Mouse (Mus musculus): Measurements from ENCODE around the gene Atp8b4.
"Not testable (repeated sequence)": the region's sequence is repeated elsewhere in the genome, so short reads cannot be mapped to it uniquely, and the experiment has no call there.

The Atp8b4 gene

DNA sequence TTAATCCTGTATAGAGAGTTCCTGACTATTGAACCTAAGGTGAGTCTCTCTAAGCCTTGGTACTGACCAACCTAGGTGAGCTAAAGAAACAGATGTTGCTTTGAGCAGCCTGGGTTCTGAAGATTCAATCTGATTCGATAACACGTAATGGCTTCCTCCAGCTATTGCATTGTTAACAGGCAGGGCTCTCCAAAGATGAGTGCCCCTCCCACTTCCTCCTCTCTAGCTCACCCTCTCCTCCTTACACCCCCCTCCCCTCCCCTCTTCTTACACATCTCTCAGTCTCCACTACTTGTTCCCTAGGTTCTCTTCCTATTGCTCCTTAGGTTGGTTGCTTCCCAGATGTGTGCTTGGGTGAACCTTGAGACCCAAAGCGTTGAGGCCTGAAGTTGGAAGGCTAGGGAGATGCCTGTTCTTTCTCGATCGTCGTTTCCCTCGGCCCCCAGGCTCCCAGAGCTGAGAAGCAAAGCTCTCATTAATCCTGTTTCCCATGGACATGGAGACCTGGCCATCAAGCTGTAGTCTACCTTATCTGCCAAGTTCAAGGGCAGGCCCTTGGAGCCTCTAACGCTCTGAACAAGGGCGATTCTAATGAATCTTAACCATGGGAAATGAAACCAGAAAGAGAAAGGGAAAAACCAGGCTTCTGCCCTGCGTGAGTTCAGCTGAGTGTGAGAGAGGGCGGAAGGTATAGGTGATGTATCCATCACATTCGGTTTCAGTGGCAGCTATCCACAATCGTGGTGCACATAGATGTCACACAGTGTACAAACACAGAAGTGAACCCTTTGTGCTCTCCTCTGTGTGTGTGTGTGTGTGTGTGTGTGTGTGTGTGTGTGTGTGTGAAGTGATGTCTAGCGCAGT lies 4.4 kb downstream of the Atp8b4 start:
- DNase-seq (ENCODE audit: low spot score) = no peak

DNA sequence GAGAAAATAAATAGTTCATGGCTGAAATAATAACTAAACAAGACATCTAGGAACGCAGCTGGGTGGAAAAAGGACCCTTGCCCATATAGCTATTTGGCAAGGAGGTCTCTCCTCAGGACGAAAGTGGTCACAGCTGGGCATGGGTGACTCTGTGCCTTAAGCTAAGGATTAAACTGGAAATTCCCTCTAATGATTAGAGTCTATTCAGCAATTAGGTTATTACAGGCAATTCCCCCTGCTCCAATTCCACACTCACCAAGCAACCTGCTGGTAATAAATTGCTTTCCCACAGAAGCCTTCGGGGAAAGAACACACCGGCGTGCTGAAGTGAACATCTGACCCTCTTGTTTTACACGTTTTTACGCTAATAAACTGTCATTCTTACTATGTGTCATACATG lies 5.2 kb downstream of the Atp8b4 start:
- DNase-seq (ENCODE audit: low spot score) = no peak

DNA sequence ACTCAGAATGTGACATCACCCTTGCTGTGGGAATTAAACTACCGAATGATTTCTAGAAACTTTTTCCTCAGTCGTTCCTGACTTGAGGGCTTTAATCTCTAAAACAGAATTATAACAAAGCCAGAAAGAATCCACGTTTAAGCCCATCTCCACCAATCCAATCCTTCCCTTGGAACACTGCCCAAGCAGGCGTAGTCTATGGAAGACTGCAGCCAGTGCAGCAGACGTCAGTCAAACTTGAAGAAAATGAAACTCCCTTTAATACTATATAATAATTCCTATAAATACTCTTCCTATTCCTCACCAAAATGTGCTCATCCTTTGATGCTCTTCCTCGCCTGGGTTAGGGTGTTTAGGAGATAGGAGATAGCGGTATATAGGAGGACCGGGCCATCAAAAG lies 7.2 kb downstream of the Atp8b4 start:
- DNase-seq (ENCODE audit: low spot score) = no peak

DNA sequence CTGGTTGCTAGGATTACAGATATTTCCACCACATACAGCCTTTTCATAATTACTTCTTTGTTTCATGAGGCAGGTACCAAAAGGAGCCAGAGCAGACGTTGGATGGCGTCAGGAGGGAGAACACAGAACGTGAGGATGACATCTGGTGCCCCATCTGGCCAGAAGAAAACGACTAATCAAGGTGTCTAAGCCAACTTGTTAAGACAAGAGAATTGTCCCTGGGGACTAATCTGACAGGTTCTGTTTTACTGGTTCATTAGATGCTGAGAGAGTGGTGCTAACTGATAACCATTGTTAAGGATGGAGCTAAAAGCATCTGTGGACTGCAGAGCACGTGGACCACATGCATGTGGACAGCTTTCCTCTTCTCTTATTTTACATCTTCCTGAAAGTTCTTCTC lies 7.8 kb downstream of the Atp8b4 start:
- no peak for DNase-seq (ENCODE audit: low spot score)

DNA sequence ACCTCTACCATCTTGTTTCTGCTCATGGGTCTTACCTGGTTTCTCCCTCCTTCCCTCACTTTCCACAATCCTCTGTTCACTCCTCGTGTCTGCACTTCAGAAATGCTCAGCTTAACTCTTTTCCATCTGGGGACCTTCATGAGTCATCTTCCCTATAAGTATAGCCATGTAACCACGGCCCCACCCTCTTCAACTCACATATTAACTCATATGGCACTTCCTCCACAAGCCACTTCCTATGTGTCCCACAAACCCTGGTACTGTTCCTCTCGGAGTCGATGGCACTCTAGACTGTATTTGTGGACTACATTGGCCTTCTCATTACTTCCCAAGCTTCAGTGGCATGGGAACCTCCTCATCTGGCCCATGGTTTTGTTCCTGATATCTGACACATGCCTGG lies 9.0 kb downstream of the Atp8b4 start:
- no peak for DNase-seq (ENCODE audit: low spot score)

DNA sequence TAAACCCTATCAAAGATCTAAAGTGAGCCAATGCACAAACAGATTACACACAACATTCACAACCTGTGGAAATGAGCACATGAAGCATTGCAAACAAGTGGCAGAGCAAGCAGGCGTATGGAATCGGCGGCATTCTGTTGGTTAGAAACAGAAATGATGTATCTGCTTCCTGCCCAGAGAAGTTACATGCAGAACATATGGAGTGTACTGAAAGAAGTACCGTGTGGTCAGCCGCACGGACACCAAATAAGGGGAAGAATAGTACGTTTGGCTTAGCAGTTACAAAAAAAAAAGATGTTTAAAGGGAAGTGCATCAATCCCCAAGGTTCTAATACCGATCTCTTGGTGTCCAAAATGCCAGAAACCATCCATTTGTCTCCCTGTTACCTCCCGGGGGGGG lies 9.9 kb downstream of the Atp8b4 start:
- no peak for DNase-seq (ENCODE audit: low spot score)

DNA sequence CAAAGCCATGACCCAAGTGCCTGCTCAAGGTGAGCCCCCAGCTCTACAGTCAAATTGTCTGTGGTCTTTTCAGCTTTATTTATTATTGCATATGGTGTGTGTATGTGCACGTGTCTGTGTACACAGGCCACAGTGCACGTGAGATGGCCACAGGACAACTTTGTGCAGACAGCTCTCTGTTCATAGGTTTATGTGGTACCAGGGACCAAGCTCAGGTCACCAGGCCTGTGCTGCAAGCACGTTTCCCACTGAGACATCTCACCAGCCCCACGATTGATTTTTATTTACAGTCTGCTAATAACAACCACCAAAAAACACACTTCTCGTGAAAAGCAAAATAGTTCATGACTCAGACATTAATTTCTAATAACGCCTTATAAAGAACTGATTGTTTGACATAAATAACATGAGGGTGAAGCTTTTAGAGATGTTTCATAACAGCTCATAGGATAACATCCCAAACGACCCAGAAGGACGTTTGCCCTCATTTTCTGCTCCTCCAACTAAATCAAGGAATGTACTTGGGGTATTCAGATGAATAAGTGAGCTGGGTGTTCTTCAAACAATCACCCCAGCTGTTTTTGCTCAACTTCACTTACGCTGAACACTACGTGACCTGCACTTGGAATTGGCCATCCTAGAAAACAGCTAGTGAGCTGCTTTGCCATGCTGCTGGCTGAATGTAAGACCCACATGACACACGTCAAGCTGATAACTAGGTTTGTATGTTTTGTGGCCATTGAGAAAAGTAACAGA lies 15.0 kb downstream of the Atp8b4 start:
- DNase-seq (ENCODE audit: low spot score) = no peak

DNA sequence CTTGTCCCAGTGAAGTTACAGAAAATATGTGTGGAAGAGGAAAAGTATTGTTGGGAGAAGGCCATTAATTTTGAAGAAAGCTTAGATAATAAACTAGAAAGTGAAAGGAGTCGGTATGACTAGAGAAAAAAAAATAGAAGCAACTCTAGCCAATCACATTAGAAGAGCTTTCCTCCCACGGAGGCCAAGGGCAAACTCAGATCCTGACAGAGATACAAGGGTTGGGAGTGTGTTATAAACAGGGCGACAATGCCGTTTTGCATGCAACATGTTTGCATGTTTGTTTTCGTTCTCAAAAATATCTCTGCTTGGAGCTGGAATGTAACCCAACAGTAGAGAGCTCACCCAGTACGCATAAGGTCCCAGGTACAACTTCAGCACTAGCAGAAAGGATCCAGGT lies 17.1 kb downstream of the Atp8b4 start:
- DNase-seq (ENCODE audit: low spot score) = no peak

DNA sequence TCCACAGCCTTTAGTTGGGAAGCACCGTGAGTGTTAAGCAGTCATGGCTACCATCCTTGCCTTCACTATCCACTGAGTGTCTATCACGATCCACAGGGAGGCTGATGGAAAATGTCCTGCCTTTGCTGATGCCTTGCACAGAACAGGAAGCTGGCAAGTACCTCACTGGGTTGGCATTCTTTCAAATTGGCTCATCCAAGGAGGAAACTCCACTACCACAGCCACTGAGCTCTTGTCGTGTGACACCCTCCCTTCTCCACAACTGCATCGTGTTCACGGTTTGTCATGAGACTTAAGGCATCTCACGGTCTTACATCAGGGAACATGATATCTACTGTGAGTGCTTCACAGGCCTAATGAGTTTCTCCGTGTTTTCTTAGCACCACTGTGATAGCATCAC lies 22.9 kb downstream of the Atp8b4 start:
- no peak for DNase-seq (ENCODE audit: low spot score)

DNA sequence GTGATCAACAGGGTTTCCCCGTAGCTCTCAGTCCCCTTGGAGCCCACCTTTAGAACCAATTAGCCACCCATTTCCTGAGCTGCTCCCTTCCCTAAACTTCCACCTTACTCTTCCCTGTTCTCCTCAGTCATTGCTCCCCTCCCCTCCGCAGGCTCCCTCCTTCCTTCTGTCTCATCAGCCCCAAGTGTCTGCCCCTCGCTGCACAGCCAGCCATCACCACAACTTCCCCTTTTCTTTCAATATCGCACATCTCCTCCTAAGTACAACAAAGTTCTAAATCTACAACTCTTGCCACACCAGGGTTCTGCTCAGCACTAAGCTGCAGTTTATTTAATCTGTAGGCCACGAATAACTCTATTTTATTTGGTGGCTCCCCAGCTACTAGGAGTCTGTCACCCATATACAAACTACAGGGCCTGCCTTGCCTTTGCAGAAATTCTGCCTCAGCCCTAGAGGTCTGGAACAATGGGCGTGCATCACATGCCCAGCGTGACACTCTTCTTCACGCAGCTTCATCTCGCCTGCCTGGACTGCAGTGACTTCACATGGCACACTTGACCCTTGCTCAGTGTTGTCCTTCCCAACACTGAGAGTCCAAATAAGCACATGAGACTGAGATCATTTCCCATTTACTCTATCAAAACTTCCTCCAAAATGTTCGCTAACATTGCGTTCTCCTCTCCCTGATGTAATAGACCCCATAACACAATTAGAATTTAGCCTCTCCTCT lies 24.6 kb downstream of the Atp8b4 start:
- no peak for DNase-seq (ENCODE audit: low spot score)

DNA sequence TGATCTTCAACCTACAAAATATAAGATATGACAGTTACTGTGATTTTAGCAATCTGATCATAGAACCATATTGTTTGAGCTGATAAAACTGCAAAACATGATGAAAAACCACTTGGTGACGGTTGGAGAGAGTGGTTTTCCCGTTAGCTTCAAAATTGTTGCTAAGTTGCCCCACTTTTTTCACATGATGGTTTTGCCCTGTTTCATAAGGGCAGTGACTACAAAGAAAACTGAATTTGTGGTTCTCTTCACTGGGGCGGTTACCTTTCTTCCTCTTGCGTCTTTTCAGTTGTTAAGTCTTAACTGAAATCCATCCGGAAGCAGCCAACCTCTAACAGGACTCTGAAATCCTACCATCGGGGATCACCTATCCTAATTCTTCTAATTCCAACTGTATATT lies 26.5 kb downstream of the Atp8b4 start:
- DNase-seq (ENCODE audit: low spot score) = no peak

DNA sequence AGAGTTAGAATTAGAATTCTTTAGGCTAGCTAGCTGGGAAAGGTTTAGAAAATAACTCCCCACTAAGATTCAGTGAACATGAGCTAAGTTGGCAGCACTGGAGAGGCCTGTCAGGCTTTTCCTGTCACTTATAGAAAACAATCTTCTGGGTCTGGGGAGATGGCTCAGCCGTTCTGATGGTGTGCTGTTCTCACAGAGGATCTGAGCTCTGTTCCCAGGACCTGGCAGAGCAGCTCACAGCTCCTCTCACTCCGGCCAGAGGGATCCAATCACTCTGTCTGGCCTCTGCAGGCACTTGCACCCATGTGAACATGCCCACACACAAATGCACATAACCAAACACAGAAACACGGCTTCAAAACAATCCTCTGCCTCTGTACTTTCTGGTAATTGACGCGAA lies 27.6 kb downstream of the Atp8b4 start:
- DNase-seq (ENCODE audit: low spot score) = no peak

DNA sequence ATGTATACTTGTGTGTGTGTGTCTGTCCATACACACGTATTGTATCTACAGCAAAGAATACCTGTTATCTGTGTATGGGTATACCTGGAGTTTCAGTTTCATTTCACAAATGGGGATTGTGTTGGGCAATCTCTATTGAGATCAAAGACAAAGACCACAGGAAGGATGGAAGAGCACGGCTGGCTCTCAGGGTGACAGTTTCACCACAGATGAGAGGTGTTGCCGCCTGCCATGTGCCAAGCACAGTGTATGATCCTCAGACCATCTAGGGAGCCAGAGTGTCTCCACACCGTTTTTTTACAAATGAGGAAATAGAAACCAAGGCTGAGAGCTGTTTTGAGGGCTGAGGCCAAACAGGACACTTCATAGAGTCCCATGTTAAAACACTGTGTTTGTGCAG lies 32.7 kb downstream of the Atp8b4 start:
- no peak for DNase-seq (ENCODE audit: low spot score)

DNA sequence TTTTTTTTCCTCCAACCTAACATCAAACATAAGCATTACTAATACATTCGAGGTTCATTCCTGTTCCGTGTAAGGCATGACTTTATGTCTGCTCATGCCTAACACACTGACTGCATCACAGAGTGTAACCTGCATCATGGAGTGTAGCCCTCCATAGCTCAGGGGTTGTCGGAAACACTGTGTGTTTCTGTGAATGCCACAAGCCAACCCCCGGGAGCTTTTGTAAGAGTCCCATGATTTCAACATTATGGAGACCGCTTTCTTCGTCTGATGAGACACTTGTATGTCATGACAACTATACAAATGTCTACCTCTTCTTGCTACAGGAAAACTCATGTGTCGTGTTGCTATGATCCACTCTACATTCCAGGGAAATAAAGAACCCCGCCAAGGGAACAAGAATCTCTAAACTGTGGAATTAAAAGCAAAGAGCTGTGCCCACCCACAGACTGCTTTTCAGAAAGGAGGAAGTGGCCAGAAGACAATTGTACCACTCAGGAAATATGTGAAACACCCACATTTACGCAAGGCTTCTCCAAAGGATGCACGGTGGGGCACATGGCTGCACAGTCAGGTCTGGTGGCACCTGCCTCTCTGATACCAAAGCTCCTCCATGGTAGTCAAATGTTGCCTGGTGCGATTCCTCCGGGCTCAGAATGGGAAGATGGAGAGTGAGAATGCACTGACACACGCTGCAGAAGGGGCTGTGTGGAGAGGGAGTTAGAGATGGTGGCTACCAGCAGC lies 33.9 kb downstream of the Atp8b4 start:
- DNase-seq (ENCODE audit: low spot score) = no peak

DNA sequence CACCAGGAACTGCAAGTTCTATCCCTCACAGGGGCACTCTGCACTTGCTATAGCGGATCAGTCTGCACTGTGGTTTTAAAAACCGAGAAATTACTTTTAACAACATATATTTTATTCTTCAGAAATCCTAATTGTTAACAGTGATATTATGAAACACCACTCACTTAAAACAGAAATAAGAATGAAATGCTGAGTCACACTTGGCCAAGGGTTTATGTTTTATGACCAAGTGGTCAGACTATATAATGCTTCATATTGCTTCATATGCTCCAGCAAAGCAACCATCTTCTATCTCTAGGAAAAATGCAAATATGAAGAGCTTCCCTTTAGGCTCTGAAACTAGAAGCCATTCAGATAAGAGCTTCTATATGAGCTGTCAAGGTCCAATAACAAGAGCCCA lies 41.8 kb downstream of the Atp8b4 start:
- no peak for DNase-seq (ENCODE audit: low spot score)

DNA sequence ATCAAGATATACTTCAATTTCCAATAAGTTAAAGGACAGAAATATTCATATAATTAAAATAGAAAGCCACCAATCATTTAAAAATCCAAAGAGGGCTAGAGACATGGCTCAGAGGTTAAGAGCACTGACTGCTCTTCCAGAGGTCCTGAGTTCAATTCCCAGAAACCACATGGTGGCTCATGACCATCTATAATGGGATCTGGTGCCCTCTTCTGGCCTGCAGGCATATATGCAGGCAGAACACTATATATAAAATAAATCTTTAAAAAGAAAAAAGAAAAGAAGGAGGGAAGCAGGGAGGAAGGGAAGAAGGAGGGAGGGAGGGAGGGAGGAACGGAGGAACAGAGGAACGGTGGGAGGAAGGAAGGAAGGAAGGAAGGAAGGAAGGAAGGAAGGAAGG lies 42.7 kb downstream of the Atp8b4 start:
- not testable (repeated sequence) for DNase-seq (ENCODE audit: low spot score)

DNA sequence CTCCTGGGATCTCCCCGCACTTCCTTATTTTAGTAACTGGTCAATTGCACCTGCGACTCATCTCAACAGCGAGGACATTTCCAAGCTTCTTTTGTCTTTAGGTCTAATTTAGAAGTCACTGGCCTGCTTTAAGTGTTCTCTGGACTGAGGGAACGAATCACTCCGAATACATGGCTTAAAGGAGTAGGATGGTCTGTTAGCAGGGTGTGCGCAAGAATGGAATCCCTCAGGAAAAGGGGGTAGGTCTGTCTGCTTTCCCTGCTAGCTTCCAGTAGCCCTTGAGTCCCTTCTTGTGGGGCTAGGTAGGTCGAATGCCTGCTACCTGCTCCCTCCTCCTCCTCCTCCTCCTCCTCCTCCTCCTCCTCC lies 49.6 kb downstream of the Atp8b4 start:
- no peak for DNase-seq (ENCODE audit: low spot score)

DNA sequence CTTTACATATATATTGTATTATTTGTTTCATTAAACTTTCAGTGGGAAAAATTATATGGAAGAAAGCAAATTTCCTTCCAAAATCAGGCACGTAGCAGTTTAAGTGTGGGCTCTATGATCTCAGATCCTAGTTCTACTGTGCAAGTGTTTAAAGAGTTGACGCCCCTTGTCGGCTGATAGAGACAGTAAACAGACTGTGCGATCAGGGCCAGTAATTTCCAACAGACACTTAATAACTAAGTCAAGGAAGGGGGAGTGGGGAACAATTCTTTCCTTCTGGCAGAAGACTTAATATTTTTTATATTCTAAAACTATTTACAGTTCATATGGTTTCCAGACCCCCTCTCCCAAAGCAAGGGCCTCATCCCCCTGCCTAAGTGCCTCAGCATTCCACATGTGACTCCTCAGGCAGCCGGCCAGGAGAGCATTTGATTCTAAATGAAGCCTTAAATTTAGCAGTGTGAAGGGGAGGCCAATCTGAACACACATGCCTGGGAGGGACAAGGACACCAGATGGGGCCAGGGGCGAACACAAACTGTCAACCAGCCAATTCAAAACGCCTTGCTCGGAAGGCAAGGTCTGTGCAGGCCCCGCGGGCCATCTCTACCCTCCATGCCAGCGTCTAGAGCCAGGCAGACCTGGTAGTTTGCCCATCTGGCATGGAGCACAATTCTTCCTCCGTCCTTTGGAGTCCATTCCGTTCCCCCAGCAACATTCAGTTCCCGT lies 50.1 kb downstream of the Atp8b4 start:
- DNase-seq (ENCODE audit: low spot score) = no peak

DNA sequence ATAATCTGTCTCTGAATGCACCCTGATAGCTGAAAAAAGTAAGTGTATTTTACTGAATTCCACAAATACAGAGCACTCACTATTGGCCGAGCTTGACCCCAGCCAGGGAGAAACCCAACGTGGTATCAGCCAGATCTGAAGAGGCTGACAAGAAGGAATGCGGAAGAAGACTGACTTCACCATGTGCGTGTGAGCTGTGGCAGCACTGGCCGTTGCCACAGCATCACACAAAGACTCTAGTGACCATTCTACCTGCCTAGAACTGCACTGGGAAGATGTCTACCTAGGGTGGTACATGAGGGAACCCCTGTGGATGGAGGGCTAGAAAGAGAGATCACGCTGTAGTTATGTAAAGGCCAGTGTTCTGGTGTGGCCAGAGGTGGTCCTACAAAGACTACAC lies 55.4 kb downstream of the Atp8b4 start:
- DNase-seq (ENCODE audit: low spot score) = no peak

DNA sequence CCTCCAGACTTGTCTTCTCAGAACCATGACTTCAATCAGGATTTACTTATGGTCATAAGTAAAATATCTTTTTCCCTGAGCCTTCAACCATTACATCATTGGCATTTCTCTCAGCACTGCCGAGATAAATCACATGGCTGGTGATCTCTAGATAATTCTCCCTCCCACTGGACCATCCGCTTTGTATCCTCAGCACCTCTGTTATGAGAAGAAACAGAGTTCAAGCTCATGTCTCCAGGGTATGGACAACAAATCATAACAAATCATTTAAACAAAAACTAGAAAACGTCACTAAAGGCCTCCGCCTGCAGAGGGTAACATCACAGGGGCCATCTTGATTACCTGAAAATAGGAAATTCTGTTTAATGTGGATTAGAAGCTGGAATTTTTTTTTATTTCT lies 58.9 kb downstream of the Atp8b4 start:
- DNase-seq (ENCODE audit: low spot score) = no peak

DNA sequence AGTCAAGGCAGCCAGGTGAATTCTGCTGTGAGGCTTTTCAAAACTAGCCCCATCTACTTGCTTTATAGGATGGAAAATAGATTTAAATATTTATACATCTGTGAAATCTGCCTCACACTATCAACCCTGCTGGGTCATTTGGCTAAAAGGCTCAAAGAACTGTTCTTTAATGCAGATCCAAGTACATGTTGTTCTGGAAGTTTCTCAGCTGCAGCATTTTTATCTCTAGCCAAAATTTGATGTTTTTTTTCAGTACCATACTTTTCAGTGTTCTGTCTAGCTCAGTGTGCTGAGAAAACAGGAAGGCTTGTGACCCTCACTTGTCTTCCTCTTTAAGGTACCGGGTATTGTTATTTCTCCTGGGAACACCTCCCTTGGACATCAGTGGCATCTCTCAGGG lies 65.8 kb downstream of the Atp8b4 start:
- DNase-seq (ENCODE audit: low spot score) = no peak

DNA sequence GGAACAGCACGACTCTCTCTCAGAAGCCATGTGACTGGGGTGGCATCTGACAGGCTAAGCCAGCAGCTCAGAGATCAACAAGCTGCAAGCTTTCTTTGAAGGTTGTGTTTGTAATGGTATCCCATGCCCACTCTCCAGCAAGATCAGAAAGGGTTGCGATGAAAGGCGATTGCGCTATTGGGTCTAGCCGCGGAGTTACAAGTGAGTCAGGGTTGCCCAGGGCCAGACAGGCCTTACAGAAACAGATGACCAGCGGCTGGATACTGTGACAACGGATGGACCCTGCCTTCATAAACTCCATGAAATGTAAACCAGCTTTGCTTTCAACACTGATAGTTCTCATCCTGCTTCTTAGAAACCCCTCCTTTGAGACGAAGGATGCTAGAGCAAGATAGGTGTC lies 66.2 kb downstream of the Atp8b4 start:
- no peak for DNase-seq (ENCODE audit: low spot score)

Measured in c-Kit-positive CD71-positive TER-119-positive erythroid progenitor cells, embryonic 14.5 days (primary cell).